Mouse (Mus musculus): Measurements from ENCODE around the gene Faim2.
A peak's percentile ranks its signal among the peaks of the same experiment; 100 is the strongest.

Faim2 gene

GRCm38 (mm10) chr15:99457606-99458401, 70.2 kb downstream of the Faim2 start, which contains the start of gene Nckap5l:
Nckap5l (minus strand) TSS chr15:99457748.
- DNase-seq, result peak; percentile 94 to 95

GRCm38 (mm10) chr15:99456963-99457605, 70.9 kb downstream of the Faim2 start:
- peak; percentile 36 to 65 for DNase-seq

GRCm38 (mm10) chr15:99456338-99456962, 71.5 kb downstream of the Faim2 start:
- peak in 1 of 2 experiments; percentile 14 for DNase-seq

- no peak for DNase-seq
These were observed 72.5 kb downstream of the Faim2 start for GRCm38 (mm10) chr15:99455415-99455814.

GRCm38 (mm10) chr15:99454585-99455279, 73.2 kb downstream of the Faim2 start:
- DNase-seq, result no peak

DNA sequence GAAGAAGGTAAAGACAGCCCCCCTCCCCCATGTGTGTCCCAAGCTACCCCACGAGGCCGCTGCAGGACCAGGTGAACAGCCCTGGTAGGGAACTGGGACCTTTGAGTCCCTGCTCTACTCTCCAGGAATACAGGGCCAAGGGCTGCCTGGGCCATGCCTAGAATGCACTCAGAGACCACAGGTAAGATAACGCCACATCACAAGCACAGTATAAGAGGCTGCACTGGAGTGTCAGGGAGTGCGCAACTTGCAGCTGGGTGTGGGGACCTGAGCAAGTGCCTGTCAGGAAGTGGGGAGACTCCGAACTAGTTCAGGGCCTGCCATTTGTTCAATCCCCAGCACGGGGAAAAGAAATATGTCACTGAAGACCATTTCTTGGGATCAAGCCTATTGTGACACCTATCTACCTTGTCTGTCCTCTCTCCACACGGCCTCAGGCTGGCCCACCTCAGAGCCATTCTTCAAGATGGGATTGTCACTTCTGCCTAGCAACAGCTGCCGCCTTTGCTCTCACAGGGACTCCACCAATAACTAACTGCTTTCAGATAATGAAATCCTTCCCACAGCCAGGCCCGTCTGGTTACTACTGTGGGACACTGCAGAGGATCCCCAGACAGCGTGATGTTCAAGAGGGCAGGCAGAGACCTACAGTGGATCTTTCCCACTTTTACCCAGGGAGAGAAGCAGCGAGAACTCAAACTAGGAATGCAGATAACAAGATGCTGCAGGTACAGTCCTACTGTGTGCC, 74.6 kb downstream of the Faim2 start:
- no peak for DNase-seq

DNA sequence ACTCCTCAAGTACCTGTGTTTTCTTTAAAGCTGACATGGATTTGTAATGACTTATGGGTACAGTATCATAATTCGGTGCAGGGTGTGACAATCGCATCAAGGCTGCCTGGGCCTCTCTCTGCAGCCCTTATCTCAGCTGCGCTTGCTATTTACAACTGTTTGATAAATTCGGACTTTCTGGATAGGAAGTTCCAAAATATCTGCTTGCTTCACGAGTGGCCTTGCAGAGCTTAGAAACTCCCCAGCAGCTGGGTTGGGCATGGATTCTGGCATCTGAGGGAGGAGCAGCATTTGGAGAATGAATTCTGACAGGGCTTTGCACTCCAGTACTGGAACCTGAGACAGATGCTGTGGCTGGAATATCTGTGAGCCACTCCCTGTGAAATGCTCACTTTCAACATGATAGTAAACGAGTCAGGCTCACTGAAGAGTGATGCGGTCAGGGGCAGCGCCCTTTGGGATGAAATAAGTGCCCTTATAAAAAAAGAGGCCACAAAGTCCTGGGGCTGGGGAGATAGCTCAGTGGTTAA, 78.1 kb downstream of the Faim2 start:
- DNase-seq, result no peak

DNA sequence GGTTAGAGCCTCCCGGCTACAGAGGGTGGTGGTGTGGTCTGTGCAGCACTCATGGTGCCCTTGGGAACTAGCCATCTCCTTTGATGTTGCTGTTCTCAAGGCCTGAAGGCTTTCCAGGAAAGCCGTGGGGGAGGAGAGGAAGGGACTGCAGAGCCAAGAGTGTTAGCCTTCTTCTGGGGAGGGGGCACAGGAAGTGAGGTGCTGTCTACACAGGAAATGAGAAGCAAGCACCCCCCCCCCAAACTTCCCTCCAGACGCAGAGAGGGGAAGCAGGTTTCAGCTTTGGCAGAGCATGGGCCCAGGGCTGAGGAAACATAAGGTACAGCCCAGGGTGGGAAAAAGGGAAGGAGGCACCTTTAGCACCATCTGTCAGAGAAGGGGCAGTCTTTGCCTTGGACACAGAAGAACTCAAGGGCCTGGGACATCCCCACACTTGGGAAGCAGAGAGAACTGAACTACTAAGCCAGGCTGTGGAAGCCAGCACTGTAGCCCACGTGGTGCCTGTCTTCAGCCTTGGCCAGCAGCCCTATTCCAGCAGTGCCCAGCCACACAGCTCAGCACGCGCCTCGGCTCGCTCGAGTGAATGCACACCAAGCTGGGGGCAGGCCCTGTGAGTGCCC, 78.7 kb downstream of the Faim2 start:
- DNase-seq, result peak; percentile 46 to 63
